Mouse (Mus musculus): ENCODE results near the gene Ntmt1.

The Ntmt1 gene

DNA sequence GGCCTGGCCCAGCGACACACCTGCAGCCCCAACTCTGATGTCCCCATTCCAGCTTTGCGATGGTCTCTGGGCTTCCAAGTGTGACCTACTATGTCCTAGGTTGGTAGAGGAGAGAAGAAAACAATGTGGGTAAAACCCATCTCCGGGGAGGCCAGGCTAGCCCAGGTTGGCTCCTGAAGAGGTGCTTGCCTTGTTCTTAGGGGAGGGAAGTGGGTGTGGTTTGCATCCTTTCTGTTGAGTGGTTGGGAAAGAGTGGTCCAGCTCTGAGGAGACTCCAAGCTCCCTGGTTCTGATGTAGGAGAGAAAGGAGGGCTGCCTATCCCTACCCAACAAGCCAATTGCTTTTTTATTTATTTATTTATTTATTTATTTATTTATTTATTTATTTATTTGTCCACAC lies 57.8 kb downstream of the Ntmt1 start:
- DNase-seq (ENCODE audit: low spot score) = no peak

DNA sequence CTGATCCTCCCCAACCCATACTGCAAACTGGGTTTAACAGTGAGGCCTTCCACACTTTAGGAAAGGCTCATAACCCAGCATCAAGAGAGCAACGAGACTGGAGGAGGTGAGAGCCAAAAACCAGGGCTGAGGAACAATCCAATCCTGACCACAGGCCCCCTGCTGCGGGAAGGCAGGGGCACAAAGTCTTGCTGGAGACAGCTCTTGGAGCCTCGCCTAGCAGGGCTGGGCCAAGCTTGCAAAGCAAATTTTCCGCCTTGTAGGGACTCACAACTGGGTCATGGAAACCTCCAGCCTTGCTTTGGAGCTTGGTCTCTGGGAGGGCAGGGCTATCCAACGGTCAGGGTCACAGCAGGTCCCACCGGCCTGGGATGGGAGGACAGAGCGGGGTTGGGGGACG lies 63.2 kb downstream of the Ntmt1 start:
- DNase-seq (ENCODE audit: low spot score) = peak; percentile 54

All from ovary, postnatal 36 days (tissue).